Mouse (Mus musculus) retina, adult 2 months (tissue): ENCODE measurements around the gene Lmf1.

Experiments used
- DNase-seq: peaks from one replicate; pipeline ENCODE4 v3.0.0-alpha.2; 2012; ENCODE audit warnings: low read depth, low spot score

Lmf1 gene

GRCm38 (mm10) chr17:25568206-25568605, 10.7 kb upstream of the Lmf1 start:
- no peak for DNase-seq

GRCm38 (mm10) chr17:25568880-25569279, 10.0 kb upstream of the Lmf1 start:
- no peak for DNase-seq

GRCm38 (mm10) chr17:25569833-25570647, 8.8 kb upstream of the Lmf1 start:
- DNase-seq = no peak

GRCm38 (mm10) chr17:25570648-25571452, 8.0 kb upstream of the Lmf1 start, which contains the start of gene Sox8:
Gene Sox8 (minus strand): TSS chr17:25570686.
- no peak for DNase-seq

GRCm38 (mm10) chr17:25571453-25571820, 7.4 kb upstream of the Lmf1 start:
- no peak for DNase-seq

- no peak for DNase-seq
These were observed 3.5 kb upstream of the Lmf1 start for GRCm38 (mm10) chr17:25575208-25575971.

GRCm38 (mm10) chr17:25576034-25576433, 2.9 kb upstream of the Lmf1 start:
- DNase-seq = no peak

- DNase-seq = no peak
These were observed 1.6 kb upstream of the Lmf1 start for GRCm38 (mm10) chr17:25577263-25577662.

- no peak for DNase-seq
These were observed 1.2 kb upstream of the Lmf1 start for GRCm38 (mm10) chr17:25577702-25578101.

GRCm38 (mm10) chr17:25579332-25580047, 605 bp downstream of the Lmf1 start:
- no peak for DNase-seq

GRCm38 (mm10) chr17:25582076-25582475, 3.2 kb downstream of the Lmf1 start:
- DNase-seq = no peak

GRCm38 (mm10) chr17:25583099-25583498, 4.2 kb downstream of the Lmf1 start:
- no peak for DNase-seq

GRCm38 (mm10) chr17:25583858-25584257, 5.0 kb downstream of the Lmf1 start:
- DNase-seq = no peak

- no peak for DNase-seq
These were observed 5.8 kb downstream of the Lmf1 start for GRCm38 (mm10) chr17:25584646-25585045.

GRCm38 (mm10) chr17:25590068-25590467, 11.2 kb downstream of the Lmf1 start:
- no peak for DNase-seq

GRCm38 (mm10) chr17:25590985-25591384, 12.1 kb downstream of the Lmf1 start:
- DNase-seq = no peak

GRCm38 (mm10) chr17:25592336-25592735, 13.5 kb downstream of the Lmf1 start:
- no peak for DNase-seq

GRCm38 (mm10) chr17:25593411-25594261, 14.8 kb downstream of the Lmf1 start:
- no peak for DNase-seq

- no peak for DNase-seq
These were observed 16.6 kb downstream of the Lmf1 start for GRCm38 (mm10) chr17:25595495-25595894.

- no peak for DNase-seq
These were observed 18.7 kb downstream of the Lmf1 start for GRCm38 (mm10) chr17:25597537-25597936.
